Mouse (Mus musculus) MEL (cell line): Measurements from ENCODE around the gene Camk2b. TPM values are rescaled to one million over a fixed set of nuclear protein-coding genes. Genes with fewer than 3 reads are reported as not detected.

ENCODE experiments used
- DNase-seq: peaks from one replicate; pipeline ENCODE4 v3.0.0; 2011; ENCODE audit warnings: low read depth, low spot score
- H3K27ac ChIP-seq: 2 replicates; pipeline ENCODE4 v1.5.1; 2012; ENCODE audit warnings: low read depth, mild to moderate bottlenecking, control low read depth, low read length, moderate library complexity; ENCODE audit not compliant: control insufficient read depth
- H3K27me3 ChIP-seq, 2 experiments: fragments of 150-350 bp in 1 of 2; sonication (generic) in 1 of 2; 2 replicates each; pipeline ENCODE4 v1.6.1; 2012; ENCODE audit warnings: low read length in 2 of 2, mild to moderate bottlenecking in 2 of 2, improper control_type of control experiment in 1 of 2, moderate library complexity in 1 of 2; ENCODE audit not compliant: insufficient read depth in 2 of 2, control insufficient read depth in 1 of 2
- H3K36me3 ChIP-seq, 2 experiments: 2 replicates each; pipeline ENCODE4 v1.6.1; 2012 to 2014; ENCODE audit warnings: low read length in 2 of 2, improper control_type of control experiment in 1 of 2, inconsistent platforms in 1 of 2, mild to moderate bottlenecking in 1 of 2; ENCODE audit not compliant: insufficient read depth in 2 of 2, control insufficient read depth in 1 of 2
- H3K4me1 ChIP-seq, 2 experiments: fragments of 150-350 bp in 1 of 2; sonication (generic) in 1 of 2; 2 replicates each; pipeline ENCODE4 v1.6.1; 2012; ENCODE audit warnings: low read length in 2 of 2, improper control_type of control experiment in 1 of 2, mild to moderate bottlenecking in 1 of 2; ENCODE audit not compliant: insufficient read depth in 2 of 2, control insufficient read depth in 1 of 2
- H3K4me3 ChIP-seq, 2 experiments: fragments of 150-350 bp in 1 of 2; sonication (generic) in 1 of 2; 2 replicates each; pipeline ENCODE4 v1.5.1; 2012; ENCODE audit warnings: low read depth in 2 of 2, low read length in 2 of 2, mild to moderate bottlenecking in 2 of 2, moderate library complexity in 2 of 2, control low read depth in 1 of 2, improper control_type of control experiment in 1 of 2; ENCODE audit not compliant: control insufficient read depth in 1 of 2, insufficient read depth in 1 of 2
- H3K79me2 ChIP-seq: 2 replicates; pipeline ENCODE4 v1.6.1; 2012; ENCODE audit warnings: mild to moderate bottlenecking, low read length, moderate library complexity; ENCODE audit not compliant: control insufficient read depth, poor library complexity, insufficient read depth
- H3K9ac ChIP-seq: 2 replicates; pipeline ENCODE4 v1.6.1; 2012; ENCODE audit warnings: low read depth, mild to moderate bottlenecking, control low read depth, low read length, moderate library complexity; ENCODE audit not compliant: control insufficient read depth, poor library complexity, severe bottlenecking
- H3K9me3 ChIP-seq: fragments of 150-350 bp; sonication (generic); replicated peaks from 2 replicates; pipeline ENCODE4 v1.6.1; 2012; ENCODE audit warnings: mild to moderate bottlenecking, low read length, improper control_type of control experiment, moderate library complexity; ENCODE audit not compliant: insufficient read depth
- CTCF ChIP-seq, 3 experiments: IDR thresholded peaks in 2 of 3; conservative IDR thresholded peaks in 1 of 3; 2 replicates each; pipeline ENCODE4 v1.5.1; 2011 to 2012; ENCODE audit warnings: low read length in 3 of 3, low read depth in 2 of 3, mild to moderate bottlenecking in 2 of 3, improper control_type of control experiment in 1 of 3, inconsistent platforms in 1 of 3, mixed read lengths in 1 of 3, moderate library complexity in 1 of 3; ENCODE audit not compliant: control insufficient read depth in 1 of 3, insufficient read depth in 1 of 3, poor library complexity in 1 of 3, severe bottlenecking in 1 of 3
- ELF1 ChIP-seq: IDR thresholded peaks from 2 replicates; pipeline ENCODE4 v1.6.1; 2014; ENCODE audit warnings: low read depth, mild to moderate bottlenecking, inconsistent platforms, low read length, improper control_type of control experiment, moderate library complexity
- EP300 ChIP-seq, 2 experiments: IDR thresholded peaks; 2 replicates each; pipeline ENCODE4 v1.6.1; 2011; ENCODE audit warnings: improper control_type of control experiment in 2 of 2, low read length in 2 of 2, low read depth in 1 of 2, mild to moderate bottlenecking in 1 of 2
- GABPA ChIP-seq: IDR thresholded peaks from 2 replicates; pipeline ENCODE4 v1.6.1; 2012; ENCODE audit warnings: low read depth, mild to moderate bottlenecking, inconsistent platforms, low read length, improper control_type of control experiment, moderate library complexity
- GATA1 ChIP-seq: IDR thresholded peaks from 2 replicates; pipeline ENCODE4 v1.6.1; 2011; ENCODE audit warnings: low read depth, low read length, improper control_type of control experiment
- JUND ChIP-seq: IDR thresholded peaks from 2 replicates; pipeline ENCODE4 v1.6.1; 2011; ENCODE audit warnings: low read depth, mild to moderate bottlenecking, improper control_type of control experiment, low read length
- MAZ ChIP-seq: IDR thresholded peaks from 2 replicates; pipeline ENCODE4 v1.6.1; 2012; ENCODE audit warnings: low read depth, mild to moderate bottlenecking, inconsistent platforms, low read length, improper control_type of control experiment
- MEF2A ChIP-seq: IDR thresholded peaks from 2 replicates; pipeline ENCODE4 v1.6.1; 2014; ENCODE audit warnings: low read depth, mild to moderate bottlenecking, inconsistent platforms, low read length, improper control_type of control experiment; ENCODE audit not compliant: poor library complexity, insufficient replicate concordance, severe bottlenecking; ENCODE audit errors: extremely low read depth
- MXI1 ChIP-seq: IDR thresholded peaks from 2 replicates; pipeline ENCODE4 v1.6.1; 2011; ENCODE audit warnings: mild to moderate bottlenecking, low read depth, low read length, improper control_type of control experiment
- NRF1 ChIP-seq: IDR thresholded peaks from 2 replicates; pipeline ENCODE4 v1.6.1; 2014; ENCODE audit warnings: low read depth, mild to moderate bottlenecking, inconsistent platforms, low read length, improper control_type of control experiment, moderate library complexity; ENCODE audit not compliant: poor library complexity, insufficient read depth, severe bottlenecking
- POLR2A ChIP-seq, 2 experiments: IDR thresholded peaks; 2 replicates each; pipeline ENCODE4 v1.6.1; 2011 to 2012; ENCODE audit warnings: low read length in 2 of 2, mild to moderate bottlenecking in 2 of 2, control low read depth in 1 of 2, improper control_type of control experiment in 1 of 2, low read depth in 1 of 2, moderate library complexity in 1 of 2; ENCODE audit not compliant: control insufficient read depth in 1 of 2, insufficient read depth in 1 of 2, poor library complexity in 1 of 2
- RAD21 ChIP-seq: IDR thresholded peaks from 2 replicates; pipeline ENCODE4 v1.6.1; 2011; ENCODE audit warnings: mild to moderate bottlenecking, low read depth, low read length, improper control_type of control experiment
- RCOR1 ChIP-seq: IDR thresholded peaks from 2 replicates; pipeline ENCODE4 v1.6.1; 2012; ENCODE audit warnings: low read depth, mild to moderate bottlenecking, inconsistent platforms, low read length, improper control_type of control experiment
- SIN3A ChIP-seq: IDR thresholded peaks from 2 replicates; pipeline ENCODE4 v1.6.1; 2012; ENCODE audit warnings: low read length, improper control_type of control experiment, inconsistent platforms
- SMC3 ChIP-seq: IDR thresholded peaks from 2 replicates; pipeline ENCODE4 v1.6.1; 2011; ENCODE audit warnings: low read depth, low read length, improper control_type of control experiment
- TBP ChIP-seq: IDR thresholded peaks from 2 replicates; pipeline ENCODE4 v1.8.0; 2011; ENCODE audit warnings: low read depth, low read length, improper control_type of control experiment
- TCF12 ChIP-seq: IDR thresholded peaks from 2 replicates; pipeline ENCODE4 v1.6.1; 2014; ENCODE audit warnings: low read depth, mild to moderate bottlenecking, inconsistent platforms, low read length, improper control_type of control experiment, moderate library complexity
- USF1 ChIP-seq: IDR thresholded peaks from 2 replicates; pipeline ENCODE4 v1.6.1; 2014; ENCODE audit warnings: low read depth, mild to moderate bottlenecking, inconsistent platforms, low read length, improper control_type of control experiment, moderate library complexity
- ZC3H11A ChIP-seq: IDR thresholded peaks from 2 replicates; pipeline ENCODE4 v1.6.1; 2012; ENCODE audit warnings: low read depth, mild to moderate bottlenecking, inconsistent platforms, low read length, improper control_type of control experiment
- ZMIZ1 ChIP-seq: IDR thresholded peaks from 2 replicates; pipeline ENCODE4 v1.6.1; 2012; ENCODE audit warnings: low read depth, mild to moderate bottlenecking, inconsistent platforms, low read length, improper control_type of control experiment, moderate library complexity
- ZNF384 ChIP-seq: IDR thresholded peaks from 2 replicates; pipeline ENCODE4 v1.6.1; 2012; ENCODE audit warnings: low read depth, mild to moderate bottlenecking, inconsistent platforms, low read length, improper control_type of control experiment
- polyA plus RNA-seq, 2 experiments: library from polyadenylated mRNA; stranded (reverse) in 1 of 2; unstranded in 1 of 2; fragments of >175 nt in 1 of 2; fragments of >200 nt in 1 of 2; gene quantifications; 2 replicates each; pipeline versions ENCODE4 v1.2.1 to v1.2.4; 2012; ENCODE audit warnings: low replicate concordance in 2 of 2, low read depth in 1 of 2; ENCODE audit not compliant: insufficient read length in 2 of 2, insufficient read depth in 1 of 2, missing spikeins in 1 of 2
- total RNA-seq: library from RNA; depleted of rRNA; stranded (reverse); fragments of 300-350 nt; gene quantifications from 2 replicates; pipeline ENCODE4 v1.2.3, GENCODE M21; 2012

The Camk2b gene
- total and polyA plus RNA-seq, 3 experiments, result 0.04 TPM; not detected in 1

- no peak for TF ChIP-seq MEF2A
Measured at GRCm38 (mm10) chr11:6028911-6029310, 37.3 kb downstream of the Camk2b start (continued).

GRCm38 (mm10) chr11:6026361-6026760 is 39.8 kb downstream of the Camk2b start:
- H3K27ac ChIP-seq, result no peak overlapping the region
- H3K9ac ChIP-seq, result no peak overlapping the region
- H3K4me1 ChIP-seq, result no peaks in the 10 kb centered on the region
- peaks cover 11% of the 10 kb centered on the region in 2 experiments for H3K27me3 ChIP-seq
- no peaks in the 10 kb centered on the region for H3K79me2 ChIP-seq
- H3K4me3 ChIP-seq, result no peak overlapping the region
- H3K36me3 ChIP-seq, result no peaks in the 10 kb centered on the region
- TF ChIP-seq NRF1 (no peak), TCF12 (no peak), CTCF (IDR thresholded peaks at IDR 0.05 in 2 of 3, conservative IDR thresholded peaks at IDR 0.05 in 1 of 3; ENCODE audit: control insufficient read depth in 1 of 3, insufficient read depth in 1 of 3, low read depth in 2 of 3, low read length in 3 of 3, poor library complexity in 1 of 3, severe bottlenecking in 1 of 3) (peak; percentile 16 to 67 (median 56); a peak in 4 of 6 replicates), ZMIZ1 (no peak), POLR2A (IDR thresholded peaks at IDR 0.05; ENCODE audit: control insufficient read depth in 1 of 2, insufficient read depth in 1 of 2, low read depth in 1 of 2, low read length in 2 of 2, poor library complexity in 1 of 2) (no peak), RAD21 (peak; percentile 58), TBP (no peak), JUND (no peak), GATA1 (no peak), MXI1 (no peak), RCOR1 (no peak), SMC3 (peak; percentile 72), MAZ (no peak), GABPA (no peak), ZNF384 (no peak), USF1 (no peak), ZC3H11A (peak; percentile 32), EP300 (IDR thresholded peaks at IDR 0.05; ENCODE audit: low read depth in 1 of 2, low read length in 2 of 2) (no peak), SIN3A (no peak), MEF2A (no peak), ELF1 (no peak)
- TF ChIP-seq, all 39 proteins: peak for 4
- no peaks in the 10 kb centered on the region for H3K9me3 ChIP-seq
- peak; percentile 36 for DNase-seq
